Mouse (Mus musculus) brain, embryonic 18.5 days (tissue): ENCODE results near the gene Kxd1.

ENCODE experiments used
- DNase-seq: peaks from one replicate; pipeline ENCODE4 v3.0.0-alpha.2; 2012; ENCODE audit warnings: low read depth, low spot score

Kxd1 gene

GRCm38 (mm10) chr8:70467907-70468306 is 59.8 kb downstream of the Kxd1 start:
- DNase-seq: no peak

DNA sequence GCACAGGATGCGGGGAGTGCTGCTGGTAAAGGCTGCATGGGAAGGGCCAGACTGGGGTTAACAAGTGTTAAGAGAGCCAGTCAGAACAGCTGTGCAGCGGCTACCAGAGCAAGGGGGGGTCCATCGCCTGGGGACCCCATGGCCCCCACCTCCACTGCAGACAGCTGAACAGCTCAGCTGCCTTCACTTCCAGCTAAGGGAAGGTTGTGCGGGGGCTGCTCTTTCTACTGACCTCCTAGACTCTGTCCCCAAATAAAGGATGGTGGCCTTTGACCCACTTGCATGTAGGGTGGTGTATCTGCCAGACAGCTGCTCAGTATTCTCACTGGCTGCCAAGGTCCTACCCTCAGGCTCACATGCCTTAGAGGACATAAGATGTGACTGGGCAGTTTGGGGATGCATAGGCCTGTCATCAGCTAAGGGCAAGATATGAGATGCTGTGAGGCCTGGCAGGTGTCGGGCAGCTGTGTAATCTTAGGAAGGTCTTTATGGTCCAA is 60.5 kb downstream of the Kxd1 start:
- no peak for DNase-seq

DNA sequence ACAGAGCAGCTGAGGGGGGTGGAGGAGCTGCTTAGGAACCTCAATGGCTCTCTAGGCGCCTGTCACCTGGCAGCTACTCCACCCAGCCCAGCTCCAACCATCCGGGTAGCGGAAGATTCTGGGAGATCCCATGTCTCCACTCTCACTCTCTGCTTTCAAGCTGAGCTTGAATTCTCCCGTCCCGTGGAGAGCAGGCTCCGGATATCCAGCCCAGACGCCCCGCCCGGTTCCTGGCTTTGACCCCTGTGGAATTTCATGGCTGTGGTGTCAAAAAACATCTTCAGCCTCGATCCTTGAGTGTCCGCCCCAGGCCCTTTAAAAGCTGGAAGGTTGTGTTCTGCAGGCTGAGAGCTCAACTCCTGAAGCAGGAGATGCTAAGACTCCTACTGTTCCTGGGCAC is 61.0 kb downstream of the Kxd1 start:
- DNase-seq: no peak

- DNase-seq: no peak
These were observed 61.5 kb downstream of the Kxd1 start for GRCm38 (mm10) chr8:70466305-70466704.

DNA sequence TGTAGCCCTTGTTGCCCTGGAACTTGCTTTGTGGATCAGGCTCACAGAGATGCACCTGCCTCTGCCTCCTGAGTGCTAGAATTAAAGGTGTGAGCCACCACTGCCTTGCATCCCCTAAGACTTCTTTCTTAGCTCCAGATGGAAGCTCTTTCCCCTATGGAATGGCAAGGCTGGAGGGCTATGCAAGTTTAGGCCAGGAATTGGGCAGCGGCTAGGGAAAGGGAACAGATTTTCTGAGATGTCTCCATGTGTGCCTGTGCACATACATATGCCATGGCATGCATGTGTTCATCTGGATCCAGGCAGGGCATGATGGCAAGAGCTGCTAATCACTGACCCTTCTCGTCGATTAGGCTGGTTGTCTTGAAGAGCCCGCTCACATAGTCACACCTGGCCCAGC is 62.1 kb downstream of the Kxd1 start:
- no peak for DNase-seq

DNA sequence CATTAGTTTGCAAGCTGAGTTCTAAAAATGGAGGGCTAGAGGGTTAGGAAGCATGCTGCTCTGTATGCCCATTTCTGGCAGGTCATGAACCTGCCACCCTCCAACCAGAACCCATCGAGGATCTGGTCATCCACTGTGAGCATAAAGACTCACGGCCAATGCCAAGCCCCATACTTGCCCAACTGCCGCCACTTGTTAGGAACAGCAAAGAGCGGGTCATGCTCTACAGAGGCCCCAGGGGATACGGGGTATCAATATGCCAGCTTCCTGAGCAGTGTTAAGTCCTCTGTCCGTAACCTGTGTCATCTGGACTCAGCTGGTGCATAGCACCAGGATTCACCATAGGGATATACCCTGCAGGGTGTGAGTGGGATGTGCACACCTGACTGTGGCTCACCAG is 63.6 kb downstream of the Kxd1 start:
- no peak for DNase-seq

DNA sequence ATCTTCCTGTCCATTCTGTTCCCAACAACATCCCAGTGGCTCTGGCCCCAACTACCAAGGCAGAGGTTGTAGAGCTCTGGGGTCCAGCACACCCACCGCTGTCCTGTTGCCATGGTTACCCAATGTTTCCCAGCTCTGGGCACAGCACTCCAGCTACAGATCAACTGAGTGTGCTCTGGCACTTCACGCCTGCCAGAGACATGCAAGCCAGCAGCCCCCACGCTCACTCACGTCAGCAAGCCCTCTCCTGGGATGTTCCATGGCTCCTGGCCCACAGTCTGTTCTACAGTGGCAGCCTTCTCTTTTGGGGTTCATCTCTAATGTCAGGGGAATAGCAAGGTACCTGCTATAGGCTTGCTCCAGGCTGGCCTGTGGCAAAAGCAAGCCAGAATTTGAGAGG is 64.5 kb downstream of the Kxd1 start:
- DNase-seq: no peak

DNA sequence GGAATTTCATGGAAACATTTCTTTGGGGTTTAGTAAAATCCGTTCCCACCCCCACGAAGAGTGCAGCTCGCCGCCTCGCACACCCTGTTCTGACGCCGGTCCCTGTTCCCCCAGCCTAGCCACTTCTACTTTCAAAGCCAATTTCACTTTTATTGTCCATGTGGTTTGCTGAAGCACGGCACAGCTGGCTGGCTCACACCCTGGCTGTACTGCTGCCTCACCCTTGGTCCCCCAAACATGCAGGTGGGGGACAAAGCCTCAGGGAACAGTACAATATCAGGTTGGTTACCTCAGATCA is 65.3 kb downstream of the Kxd1 start:
- no peak for DNase-seq

DNA sequence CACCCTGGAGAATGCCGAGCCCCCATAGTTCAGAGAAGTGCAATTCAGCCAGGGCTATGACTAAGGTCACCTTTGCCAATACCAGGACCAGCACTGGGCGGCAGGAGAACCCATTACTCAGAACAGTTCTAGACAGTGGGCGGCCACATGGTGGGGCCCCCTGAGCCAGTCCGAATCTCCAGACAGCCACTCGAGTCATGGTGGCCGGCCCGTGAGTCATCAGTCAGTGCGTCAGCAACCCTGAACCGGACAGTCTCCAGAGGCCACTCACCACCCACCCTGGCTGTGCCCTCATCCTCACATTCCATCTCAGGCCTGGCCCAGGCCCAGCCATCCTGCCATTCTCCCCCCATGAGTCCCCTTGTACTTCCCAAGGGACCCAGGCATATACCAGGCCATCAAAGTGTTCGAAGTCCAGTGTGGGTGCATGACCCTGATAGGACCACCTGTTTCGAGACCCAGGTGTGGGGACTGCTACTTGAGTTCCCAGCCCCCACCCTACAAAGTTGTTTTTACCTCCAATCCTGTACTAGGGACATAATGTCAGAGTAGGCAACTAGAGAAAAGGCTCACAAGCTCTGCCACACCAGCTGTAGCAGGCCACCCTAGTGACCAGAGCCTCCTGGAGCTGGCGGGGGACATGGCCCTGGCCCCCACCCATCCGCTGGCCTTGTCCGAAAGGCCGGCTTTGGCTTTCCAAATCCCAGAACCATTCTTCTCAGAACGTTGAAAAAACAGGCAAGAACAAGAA is 65.8 kb downstream of the Kxd1 start:
- no peak for DNase-seq

GRCm38 (mm10) chr8:70460606-70461005 is 67.2 kb downstream of the Kxd1 start:
- no peak for DNase-seq

DNA sequence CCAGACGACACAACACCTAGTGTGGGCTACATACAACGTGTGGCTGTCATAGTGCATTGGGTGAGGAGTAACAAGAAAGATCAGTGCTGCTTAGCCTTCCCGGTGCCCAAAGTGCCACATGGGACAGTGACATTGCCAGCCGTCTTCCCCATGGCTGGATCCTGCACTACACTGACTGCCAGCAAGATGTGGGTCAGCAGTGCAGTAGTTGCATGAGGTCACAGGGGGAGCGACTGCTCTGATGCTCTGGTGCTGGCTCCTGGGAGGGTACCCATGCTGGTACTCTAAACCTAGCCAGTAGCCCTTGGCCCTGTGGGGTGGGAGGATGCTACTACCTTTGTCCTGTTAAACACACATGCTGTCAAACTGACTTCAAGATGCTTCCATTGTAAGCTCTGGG is 67.6 kb downstream of the Kxd1 start:
- no peak for DNase-seq

DNA sequence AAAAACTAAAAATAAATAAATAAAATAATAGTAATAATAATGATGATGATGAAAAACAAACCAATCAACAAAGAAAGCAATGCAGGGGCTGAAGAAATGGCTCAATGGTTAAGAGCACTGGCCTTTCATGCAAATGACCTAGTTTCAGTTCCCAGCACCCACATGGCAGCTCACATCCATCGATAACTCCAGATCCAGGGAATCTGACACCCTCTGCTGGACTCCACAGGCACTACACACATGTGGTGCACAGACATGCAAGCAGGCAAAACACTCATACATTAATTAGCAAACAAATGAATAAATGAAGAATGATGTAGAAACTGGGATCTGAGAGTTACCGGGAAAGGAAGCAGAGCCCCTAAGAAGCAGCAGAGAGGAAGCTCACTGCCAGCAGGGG is 68.1 kb downstream of the Kxd1 start:
- DNase-seq: no peak

GRCm38 (mm10) chr8:70458462-70458861 is 69.3 kb downstream of the Kxd1 start:
- DNase-seq: no peak
